Mouse (Mus musculus): Measurements from ENCODE around the gene Gm11549. TPM values are rescaled to one million over a fixed set of nuclear protein-coding genes. Genes with fewer than 3 reads are reported as not detected.

The Gm11549 gene
- polyA plus RNA-seq, 1 experiment from 2014 or later, result 1.1 TPM

- Histone ChIP-seq H3K9me3 (ENCODE audit: control insufficient read depth) (no peaks in the 10 kb centered on the region), H3K9ac (ENCODE audit: low read depth, low read length) (no peak overlapping the region), H3K36me3 (ENCODE audit: control insufficient read depth, insufficient read depth) (no peaks in the 10 kb centered on the region), H3K4me3 (ENCODE audit: low read depth, low read length) (no peak overlapping the region), H3K27me3 (replicated peaks; ENCODE audit: control insufficient read depth, insufficient read depth, low read length) (no peaks in the 10 kb centered on the region), H3K4me2 (replicated peaks; ENCODE audit: low read depth) (peak overlapping the region; percentile 35), H3K27ac (ENCODE audit: low read depth, low read length) (peak overlapping the region; percentile 79), H3K4me1 (replicated peaks; ENCODE audit: control insufficient read depth, insufficient read depth, low read length) (peaks cover 12% of the 10 kb centered on the region)
- ATAC-seq, result peak; percentile 86
- no peak for TF ChIP-seq CTCF (IDR thresholded peaks at IDR 0.05; ENCODE audit: low read depth)
- 7% methylated on average over 11 of the region's 11 CpGs for WGBS
Observed at GRCm38 (mm10) chr3:36481776-36482193, 39.8 kb downstream of the Gm11549 start.

- Histone ChIP-seq H3K27me3 (replicated peaks; ENCODE audit: control insufficient read depth, insufficient read depth, low read length) (no peaks in the 10 kb centered on the region), H3K4me2 (replicated peaks; ENCODE audit: low read depth) (no peak overlapping the region), H3K4me1 (replicated peaks; ENCODE audit: control insufficient read depth, insufficient read depth, low read length) (peaks cover 16% of the 10 kb centered on the region), H3K27ac (ENCODE audit: low read depth, low read length) (peak overlapping the region; percentile 5; the same call in 1 of the 2 replicates), H3K9me3 (ENCODE audit: control insufficient read depth) (no peaks in the 10 kb centered on the region), H3K36me3 (ENCODE audit: control insufficient read depth, insufficient read depth) (no peaks in the 10 kb centered on the region), H3K4me3 (ENCODE audit: low read depth, low read length) (no peak overlapping the region), H3K9ac (ENCODE audit: low read depth, low read length) (no peak overlapping the region)
- no peak for TF ChIP-seq CTCF (IDR thresholded peaks at IDR 0.05; ENCODE audit: low read depth)
- ATAC-seq, result no peak
- 53% methylated on average over 2 of the region's 2 CpGs for WGBS
Observed at GRCm38 (mm10) chr3:36480486-36480885, 41.1 kb downstream of the Gm11549 start.

GRCm38 (mm10) chr3:36478776-36479175 lies 42.8 kb downstream of the Gm11549 start:
- ATAC-seq, result no peak
- Histone ChIP-seq H3K9me3 (ENCODE audit: control insufficient read depth) (no peaks in the 10 kb centered on the region), H3K4me3 (ENCODE audit: low read depth, low read length) (no peak overlapping the region), H3K9ac (ENCODE audit: low read depth, low read length) (no peak overlapping the region), H3K4me2 (replicated peaks; ENCODE audit: low read depth) (no peak overlapping the region), H3K27ac (ENCODE audit: low read depth, low read length) (no peak overlapping the region), H3K36me3 (ENCODE audit: control insufficient read depth, insufficient read depth) (no peaks in the 10 kb centered on the region), H3K27me3 (replicated peaks; ENCODE audit: control insufficient read depth, insufficient read depth, low read length) (no peaks in the 10 kb centered on the region), H3K4me1 (replicated peaks; ENCODE audit: control insufficient read depth, insufficient read depth, low read length) (peaks cover 16% of the 10 kb centered on the region)
- TF ChIP-seq CTCF (IDR thresholded peaks at IDR 0.05; ENCODE audit: low read depth), result no peak
- WGBS, result 94% methylated on average over 8 of the region's 8 CpGs

GRCm38 (mm10) chr3:36476261-36477155 lies 45.1 kb downstream of the Gm11549 start:
- peak overlapping the region; percentile 98 for H3K4me2 ChIP-seq (replicated peaks; ENCODE audit: low read depth)
- no peak for ATAC-seq
- H3K9ac ChIP-seq (ENCODE audit: low read depth, low read length), result peak overlapping the region; percentile 71
- no peak for TF ChIP-seq CTCF (IDR thresholded peaks at IDR 0.05; ENCODE audit: low read depth)
- 26% methylated on average over 20 of the region's 20 CpGs for WGBS
- H3K9me3 ChIP-seq (ENCODE audit: control insufficient read depth), result no peaks in the 10 kb centered on the region
- H3K4me3 ChIP-seq (ENCODE audit: low read depth, low read length), result peak overlapping the region; percentile 76
- peak overlapping the region; percentile 83 for H3K27ac ChIP-seq (ENCODE audit: low read depth, low read length)
- no peaks in the 10 kb centered on the region for H3K27me3 ChIP-seq (replicated peaks; ENCODE audit: control insufficient read depth, insufficient read depth, low read length)
- no peaks in the 10 kb centered on the region for H3K36me3 ChIP-seq (ENCODE audit: control insufficient read depth, insufficient read depth)
- peaks cover 12% of the 10 kb centered on the region for H3K4me1 ChIP-seq (replicated peaks; ENCODE audit: control insufficient read depth, insufficient read depth, low read length)

GRCm38 (mm10) chr3:36475532-36476087 lies 46.0 kb downstream of the Gm11549 start, which contains the start of the genes Anxa5 and 1810062G17Rik:
TSS of gene Anxa5 (minus strand) at chr3:36475894.
TSS of gene 1810062G17Rik (plus strand) at chr3:36475937.
- Histone ChIP-seq H3K9me3 (ENCODE audit: control insufficient read depth) (no peaks in the 10 kb centered on the region), H3K27me3 (replicated peaks; ENCODE audit: control insufficient read depth, insufficient read depth, low read length) (no peaks in the 10 kb centered on the region), H3K4me1 (replicated peaks; ENCODE audit: control insufficient read depth, insufficient read depth, low read length) (peaks cover 9% of the 10 kb centered on the region), H3K4me2 (replicated peaks; ENCODE audit: low read depth) (peak within 1 kb of the TSS; percentile 98), H3K36me3 (ENCODE audit: control insufficient read depth, insufficient read depth) (no peaks in the 10 kb centered on the region), H3K27ac (ENCODE audit: low read depth, low read length) (peak within 1 kb of the TSS; percentile 90), H3K4me3 (ENCODE audit: low read depth, low read length) (peak within 1 kb of the TSS; percentile 76), H3K9ac (ENCODE audit: low read depth, low read length) (peak within 1 kb of the TSS; percentile 72)
- peak; percentile 81 for TF ChIP-seq CTCF (IDR thresholded peaks at IDR 0.05; ENCODE audit: low read depth)
- WGBS, result under 1% methylated on average over 32 of the region's 32 CpGs
- peak; percentile 99 for ATAC-seq

- Histone ChIP-seq H3K4me3 (ENCODE audit: low read depth, low read length) (peak overlapping the region; percentile 76), H3K27ac (ENCODE audit: low read depth, low read length) (peak overlapping the region; percentile 90), H3K36me3 (ENCODE audit: control insufficient read depth, insufficient read depth) (no peaks in the 10 kb centered on the region), H3K9ac (ENCODE audit: low read depth, low read length) (peak overlapping the region; percentile 72), H3K27me3 (replicated peaks; ENCODE audit: control insufficient read depth, insufficient read depth, low read length) (no peaks in the 10 kb centered on the region), H3K4me1 (replicated peaks; ENCODE audit: control insufficient read depth, insufficient read depth, low read length) (peaks cover 9% of the 10 kb centered on the region), H3K9me3 (ENCODE audit: control insufficient read depth) (no peaks in the 10 kb centered on the region), H3K4me2 (replicated peaks; ENCODE audit: low read depth) (peak overlapping the region; percentile 98)
- WGBS, result 1% methylated on average over 24 of the region's 24 CpGs
- TF ChIP-seq CTCF (IDR thresholded peaks at IDR 0.05; ENCODE audit: low read depth), result no peak
- peak; percentile 24 for ATAC-seq
Observed at GRCm38 (mm10) chr3:36474938-36475483, 46.6 kb downstream of the Gm11549 start.

All from intestine, postnatal 0 days (tissue).